Mouse (Mus musculus): Measurements from ENCODE around the gene Pgm5. TPM values are rescaled to one million over a fixed set of nuclear protein-coding genes. Genes with fewer than 3 reads are reported as not detected.
"Not testable (repeated sequence)": the region's sequence is repeated elsewhere in the genome, so short reads cannot be mapped to it uniquely, and the experiment has no call there.

Pgm5 gene
- polyA plus RNA-seq, 1 experiment from 2014 or later = 0.13 TPM

DNA sequence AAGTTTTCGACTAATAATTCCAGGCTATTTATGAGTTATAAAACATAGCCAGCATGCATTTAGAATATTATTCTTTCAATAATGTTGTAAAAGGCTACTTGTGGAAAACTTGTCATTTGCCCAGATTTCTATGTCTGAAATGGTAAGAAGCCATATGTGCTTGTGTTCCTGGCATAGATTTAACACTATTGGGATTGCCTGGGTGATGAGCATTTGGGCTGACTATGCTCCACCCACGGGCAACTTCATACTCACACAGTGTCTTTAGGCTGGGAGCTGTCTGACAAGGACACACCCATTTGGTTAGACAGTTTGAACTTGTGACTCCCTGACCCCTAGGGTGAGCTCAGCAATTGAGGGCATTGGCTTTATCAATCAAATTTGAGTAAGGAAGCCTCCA lies 157.3 kb downstream of the Pgm5 start:
- Histone ChIP-seq H3K27me3 (ENCODE audit: insufficient read depth, poor library complexity, severe bottlenecking) (no peaks in the 10 kb centered on the region), H3K4me3 (no peak overlapping the region)

DNA sequence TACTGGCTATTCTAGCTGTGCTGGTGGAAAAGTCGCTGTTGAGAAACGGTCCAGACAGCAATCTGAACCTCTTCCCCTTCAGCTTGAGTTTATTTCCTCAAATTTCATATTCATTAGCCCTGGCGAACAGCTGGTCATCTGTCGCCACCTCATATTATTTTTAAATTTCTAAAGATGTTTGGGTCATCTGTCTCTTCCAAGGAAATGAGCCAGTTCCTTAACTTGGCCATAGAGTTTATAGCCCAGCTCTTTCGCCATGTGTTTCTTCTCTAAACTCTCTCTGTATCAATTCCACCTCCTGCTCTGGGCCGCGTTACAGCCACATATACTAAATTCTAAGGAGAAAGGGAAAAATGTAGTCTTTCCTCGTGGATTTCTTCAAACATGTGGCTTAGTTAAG lies 158.0 kb downstream of the Pgm5 start:
- no peak for DNase-seq (ENCODE audit: low spot score)
- Histone ChIP-seq H3K27me3 (ENCODE audit: insufficient read depth, poor library complexity, severe bottlenecking) (no peaks in the 10 kb centered on the region), H3K27ac (no peak overlapping the region), H3K4me3 (no peak overlapping the region), H3K36me3 (no peaks in the 10 kb centered on the region), H3K9me3 (no peaks in the 10 kb centered on the region), H3K4me1 (replicated peaks) (no peaks in the 10 kb centered on the region)
- 75% methylated on average over 8 of the region's 8 CpGs for WGBS

More for the DNA sequence above, 157.3 kb downstream of the Pgm5 start:
- no peak overlapping the region for H3K27ac ChIP-seq
- no peaks in the 10 kb centered on the region for H3K36me3 ChIP-seq
- 83% methylated on average over 2 of the region's 2 CpGs for WGBS
- no peaks in the 10 kb centered on the region for H3K4me1 ChIP-seq (replicated peaks)
- H3K9me3 ChIP-seq = no peaks in the 10 kb centered on the region
- DNase-seq (ENCODE audit: low spot score) = no peak

DNA sequence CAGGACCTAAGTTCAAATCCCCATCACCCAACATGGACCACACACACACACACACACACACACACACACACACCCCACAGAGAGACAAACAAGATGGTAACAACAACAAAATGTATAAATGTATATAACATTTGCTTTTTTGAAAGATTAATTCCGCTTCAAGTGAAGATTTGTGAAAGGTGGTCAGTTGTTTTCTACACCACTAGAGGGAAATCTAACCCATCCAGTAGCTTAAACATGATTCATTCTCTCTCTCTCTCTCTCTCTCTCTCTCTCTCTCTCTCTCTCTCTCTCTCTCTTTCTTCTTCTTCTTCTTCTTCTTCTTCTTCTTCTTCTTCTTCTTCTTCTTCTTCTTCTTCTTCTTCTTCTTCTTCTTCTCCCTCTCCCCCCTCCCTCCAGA lies 158.5 kb downstream of the Pgm5 start:
- WGBS = 68% methylated on average over 1 of the region's 1 CpGs
- not testable (repeated sequence) for H3K27ac ChIP-seq; H3K27me3 ChIP-seq (ENCODE audit: insufficient read depth, poor library complexity, severe bottlenecking); H3K36me3 ChIP-seq; H3K9me3 ChIP-seq; H3K4me1 ChIP-seq (replicated peaks); H3K4me3 ChIP-seq; DNase-seq (ENCODE audit: low spot score)

DNA sequence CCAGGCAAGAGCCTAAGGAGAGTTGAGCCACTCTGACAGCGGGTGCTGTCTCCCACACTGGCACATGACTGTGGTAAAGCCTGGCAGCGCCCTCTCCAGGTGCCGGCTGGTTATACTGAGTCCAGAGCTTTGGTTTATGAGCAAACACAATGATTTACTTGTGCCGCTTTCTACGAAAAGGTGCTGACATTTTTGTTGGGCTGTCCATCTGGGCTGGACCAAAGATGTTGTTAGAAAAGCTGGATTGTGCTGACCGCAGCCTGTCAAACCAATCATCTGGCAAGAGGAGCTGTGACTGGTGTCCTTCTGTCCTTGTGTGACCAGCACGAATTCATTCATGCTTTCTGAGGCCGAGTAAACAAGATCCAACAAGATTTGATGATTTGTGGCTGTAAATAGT lies 159.9 kb downstream of the Pgm5 start:
- Histone ChIP-seq H3K36me3 (no peaks in the 10 kb centered on the region), H3K4me1 (replicated peaks) (peaks cover 6% of the 10 kb centered on the region), H3K27me3 (ENCODE audit: insufficient read depth, poor library complexity, severe bottlenecking) (no peaks in the 10 kb centered on the region), H3K27ac (peak overlapping the region; percentile 16; the same call in 1 of the 2 replicates), H3K9me3 (no peaks in the 10 kb centered on the region), H3K4me3 (no peak overlapping the region)
- WGBS = 74% methylated on average over 8 of the region's 8 CpGs
- no peak for DNase-seq (ENCODE audit: low spot score)

DNA sequence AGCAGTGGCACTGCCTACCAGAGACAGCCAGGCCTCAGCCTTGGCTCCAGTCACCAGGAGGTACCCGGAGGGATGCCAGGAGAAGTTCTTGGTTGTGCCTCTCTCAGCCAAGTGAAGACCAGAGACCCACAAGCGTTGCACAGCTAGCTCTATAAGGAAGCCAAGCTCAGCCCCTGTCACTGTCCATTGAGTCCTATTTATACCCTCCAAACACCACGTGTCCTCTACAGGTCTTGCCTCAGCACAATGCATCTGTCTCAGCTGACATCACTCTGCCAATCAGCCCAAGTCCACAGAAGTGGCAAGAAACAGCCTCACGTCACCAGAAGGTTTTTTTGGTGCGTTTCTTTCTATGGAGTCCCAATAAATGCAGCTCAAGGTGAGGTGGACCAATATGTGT lies 161.0 kb downstream of the Pgm5 start:
- 86% methylated on average over 5 of the region's 5 CpGs for WGBS
- Histone ChIP-seq H3K27ac (no peak overlapping the region), H3K4me1 (replicated peaks) (peaks cover 6% of the 10 kb centered on the region), H3K36me3 (no peaks in the 10 kb centered on the region), H3K9me3 (no peaks in the 10 kb centered on the region), H3K27me3 (ENCODE audit: insufficient read depth, poor library complexity, severe bottlenecking) (no peaks in the 10 kb centered on the region), H3K4me3 (no peak overlapping the region)
- DNase-seq (ENCODE audit: low spot score) = no peak

DNA sequence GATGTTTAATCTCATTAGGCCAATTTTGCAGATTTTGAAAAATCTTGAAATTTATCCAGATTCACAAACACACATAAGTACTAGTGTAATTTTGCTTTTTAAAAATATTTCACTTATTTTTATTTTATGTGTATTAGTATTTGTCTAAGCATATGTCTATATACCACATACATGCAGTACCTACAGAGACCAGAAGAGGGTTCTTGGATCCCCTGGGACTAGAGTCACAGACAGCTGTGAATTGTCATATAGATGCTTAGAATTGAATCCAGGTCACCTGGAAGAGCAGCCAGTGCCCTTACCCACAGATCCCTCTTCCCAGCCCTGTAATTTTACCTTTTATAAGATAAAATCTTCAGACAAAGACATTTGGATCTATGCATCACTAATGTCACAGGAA lies 161.7 kb downstream of the Pgm5 start:
- no peak overlapping the region for H3K27ac ChIP-seq
- H3K36me3 ChIP-seq = no peaks in the 10 kb centered on the region
- no peak overlapping the region for H3K4me3 ChIP-seq
- H3K9me3 ChIP-seq = no peaks in the 10 kb centered on the region
- peaks cover 6% of the 10 kb centered on the region for H3K4me1 ChIP-seq (replicated peaks)
- H3K27me3 ChIP-seq (ENCODE audit: insufficient read depth, poor library complexity, severe bottlenecking) = no peaks in the 10 kb centered on the region
- DNase-seq (ENCODE audit: low spot score) = no peak

DNA sequence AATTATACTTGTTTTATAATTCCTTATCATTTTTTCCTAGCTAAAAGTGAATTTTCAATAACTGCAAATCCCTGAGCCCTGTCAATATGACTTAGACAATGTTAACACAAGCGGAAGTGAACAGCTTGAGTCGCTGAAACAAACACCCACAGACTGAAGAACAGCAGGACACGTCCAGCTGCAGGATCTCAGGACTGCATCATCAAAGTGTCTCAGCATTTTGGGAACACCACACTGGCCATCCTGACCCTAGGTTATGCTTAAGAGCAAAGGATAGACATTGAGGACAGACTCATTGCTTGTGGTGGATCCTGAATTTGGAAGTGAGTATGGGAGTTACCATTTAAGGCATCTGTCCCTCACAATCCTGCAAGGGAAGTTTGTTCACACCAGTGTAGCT lies 162.5 kb downstream of the Pgm5 start:
- no peak overlapping the region for H3K27ac ChIP-seq
- H3K4me1 ChIP-seq (replicated peaks) = peaks cover 6% of the 10 kb centered on the region
- no peak overlapping the region for H3K4me3 ChIP-seq
- WGBS = 79% methylated on average over 3 of the region's 3 CpGs
- no peaks in the 10 kb centered on the region for H3K36me3 ChIP-seq
- DNase-seq (ENCODE audit: low spot score) = no peak
- H3K9me3 ChIP-seq = no peaks in the 10 kb centered on the region
- no peaks in the 10 kb centered on the region for H3K27me3 ChIP-seq (ENCODE audit: insufficient read depth, poor library complexity, severe bottlenecking)

DNA sequence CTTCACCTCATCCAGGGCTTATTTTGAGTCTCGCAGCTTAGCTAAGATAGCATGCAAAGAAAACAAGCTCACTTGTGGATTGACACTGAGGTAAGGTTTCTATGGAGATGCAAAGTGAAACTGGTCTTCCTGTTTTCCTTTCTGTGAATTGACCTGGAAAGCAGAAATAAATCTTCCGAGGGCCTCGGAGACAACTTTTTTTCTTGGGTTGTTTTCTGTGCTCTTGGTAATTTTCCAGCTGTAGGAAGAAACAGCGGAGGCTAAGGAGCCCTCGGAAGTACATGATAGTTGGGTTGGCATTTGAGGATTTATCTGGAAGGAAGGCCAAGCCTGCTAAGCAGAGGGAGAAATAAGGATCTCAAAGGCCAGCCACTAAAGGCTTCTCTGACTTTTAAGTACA lies 163.0 kb downstream of the Pgm5 start:
- no peak for DNase-seq (ENCODE audit: low spot score)
- Histone ChIP-seq H3K4me1 (replicated peaks) (peaks cover 6% of the 10 kb centered on the region), H3K4me3 (no peak overlapping the region), H3K27ac (no peak overlapping the region), H3K9me3 (no peaks in the 10 kb centered on the region), H3K36me3 (no peaks in the 10 kb centered on the region), H3K27me3 (ENCODE audit: insufficient read depth, poor library complexity, severe bottlenecking) (no peaks in the 10 kb centered on the region)
- 75% methylated on average over 5 of the region's 5 CpGs for WGBS

DNA sequence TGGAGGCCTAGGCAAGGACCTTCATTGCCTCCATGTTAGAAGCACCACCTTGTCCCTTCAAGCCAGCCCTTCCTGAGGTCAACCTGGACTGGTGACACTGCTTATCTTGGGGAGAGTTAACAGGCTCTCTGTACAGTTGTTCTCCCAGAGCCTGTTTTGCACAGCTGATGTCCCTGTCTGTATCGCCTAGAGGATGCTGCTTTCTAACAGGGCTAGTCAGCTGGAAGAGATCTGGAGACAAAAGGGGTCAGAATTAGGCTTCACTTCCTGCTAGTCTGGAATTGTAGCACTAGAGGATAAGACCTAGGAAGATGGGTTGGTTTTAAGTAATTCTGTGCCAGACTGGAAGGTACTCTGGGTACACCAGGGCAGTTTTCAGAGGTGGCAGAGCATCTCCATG lies 163.7 kb downstream of the Pgm5 start:
- Histone ChIP-seq H3K36me3 (no peaks in the 10 kb centered on the region), H3K27ac (no peak overlapping the region), H3K4me3 (no peak overlapping the region), H3K27me3 (ENCODE audit: insufficient read depth, poor library complexity, severe bottlenecking) (no peaks in the 10 kb centered on the region), H3K9me3 (no peaks in the 10 kb centered on the region), H3K4me1 (replicated peaks) (peaks cover 6% of the 10 kb centered on the region)
- WGBS = 62% methylated on average over 1 of the region's 1 CpGs
- DNase-seq (ENCODE audit: low spot score) = no peak

DNA sequence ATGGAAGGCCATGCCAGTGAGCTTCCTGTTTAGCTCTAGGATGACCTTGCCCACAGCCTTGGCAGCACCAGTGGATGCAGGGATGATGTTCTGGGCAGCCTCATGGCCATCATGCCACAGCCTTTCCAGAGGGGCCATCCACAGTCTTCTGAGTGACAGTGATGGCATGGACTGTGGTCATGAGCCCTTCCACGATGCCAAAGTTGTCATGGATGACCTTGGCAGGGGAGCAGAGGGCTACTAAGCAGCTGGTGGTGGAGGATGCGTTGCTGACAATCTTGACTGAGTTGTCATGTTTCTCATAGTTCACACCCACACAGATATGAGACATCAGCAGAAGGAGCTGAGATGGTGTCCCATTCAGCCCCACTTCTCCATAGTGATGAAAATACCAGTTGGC lies 169.0 kb downstream of the Pgm5 start:
- Histone ChIP-seq H3K4me3 (no peak overlapping the region), H3K4me1 (replicated peaks) (0 out of 2 replicates have a peak, but pooled peaks cover 4% of the 10 kb centered on the region), H3K27ac (no peak overlapping the region), H3K9me3 (no peaks in the 10 kb centered on the region), H3K27me3 (ENCODE audit: insufficient read depth, poor library complexity, severe bottlenecking) (no peaks in the 10 kb centered on the region), H3K36me3 (no peaks in the 10 kb centered on the region)
- WGBS = 90% methylated on average over 2 of the region's 2 CpGs
- DNase-seq (ENCODE audit: low spot score) = no peak

DNA sequence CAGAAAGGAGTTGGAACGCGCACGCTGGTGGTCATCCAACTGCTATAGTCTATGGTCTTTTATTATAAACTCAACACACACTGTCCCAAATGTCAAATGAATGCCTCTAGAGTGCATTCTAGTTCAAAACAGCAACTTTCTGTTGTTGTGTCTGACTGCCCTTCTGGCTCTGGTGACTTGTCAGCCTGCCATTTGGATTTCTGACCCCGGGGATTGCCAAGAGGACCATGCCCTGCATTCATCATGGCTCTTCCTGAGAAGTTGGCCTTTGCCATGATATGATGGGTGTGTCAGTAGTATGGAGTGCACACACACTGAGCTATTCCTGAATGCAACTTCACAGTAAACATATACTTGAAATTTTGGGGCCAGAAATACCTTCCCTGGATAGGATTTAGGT lies 172.1 kb downstream of the Pgm5 start:
- no peak for DNase-seq (ENCODE audit: low spot score)
- Histone ChIP-seq H3K27me3 (ENCODE audit: insufficient read depth, poor library complexity, severe bottlenecking) (no peaks in the 10 kb centered on the region), H3K4me3 (no peak overlapping the region), H3K27ac (no peak overlapping the region), H3K4me1 (replicated peaks) (0 out of 2 replicates have a peak, but pooled peaks cover 4% of the 10 kb centered on the region), H3K36me3 (no peaks in the 10 kb centered on the region), H3K9me3 (no peaks in the 10 kb centered on the region)
- 96% methylated on average over 4 of the region's 4 CpGs for WGBS

DNA sequence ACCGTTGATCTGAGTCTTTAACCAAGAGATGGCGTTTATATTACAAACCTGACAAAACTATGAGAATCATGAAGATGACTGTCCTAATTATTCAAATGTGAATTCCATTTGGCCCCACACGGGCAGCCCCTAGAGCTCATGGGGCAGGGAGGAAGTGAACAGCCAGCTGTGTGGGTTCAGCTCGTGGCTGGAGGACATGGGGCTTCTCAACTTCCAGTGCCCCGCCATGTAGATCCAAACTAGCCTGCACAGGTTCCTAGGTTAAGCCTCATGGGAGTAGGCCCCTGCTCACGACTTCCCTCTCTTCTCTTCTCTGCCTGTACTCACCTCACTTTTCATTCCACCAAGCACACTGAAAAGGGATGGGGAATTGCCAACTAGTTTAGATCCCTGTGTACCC lies 173.3 kb downstream of the Pgm5 start:
- Histone ChIP-seq H3K27me3 (ENCODE audit: insufficient read depth, poor library complexity, severe bottlenecking) (no peaks in the 10 kb centered on the region), H3K36me3 (no peaks in the 10 kb centered on the region), H3K27ac (no peak overlapping the region), H3K4me3 (no peak overlapping the region), H3K9me3 (no peaks in the 10 kb centered on the region), H3K4me1 (replicated peaks) (peaks cover 6% of the 10 kb centered on the region)
- DNase-seq (ENCODE audit: low spot score) = no peak
- WGBS = 80% methylated on average over 6 of the region's 6 CpGs

DNA sequence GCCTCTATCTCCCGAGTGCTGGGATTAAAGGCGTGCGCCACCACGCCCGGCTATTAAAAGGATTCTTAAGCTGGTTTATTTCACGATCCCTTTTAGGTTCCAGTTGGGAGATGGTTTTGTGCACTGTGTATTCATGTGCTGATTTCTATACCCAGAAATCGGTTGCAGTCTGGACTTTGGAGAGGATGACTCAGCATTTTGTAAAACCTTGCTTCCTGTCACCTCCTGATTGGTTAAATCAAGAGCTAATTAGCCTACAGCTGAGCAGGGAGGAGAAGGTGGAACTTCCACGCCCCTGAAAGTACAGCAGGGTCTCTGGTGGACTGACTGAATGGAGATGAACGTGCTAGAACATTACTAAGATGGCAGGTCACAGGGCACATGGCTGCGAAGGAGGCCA lies 175.2 kb downstream of the Pgm5 start:
- no peak for DNase-seq (ENCODE audit: low spot score)

DNA sequence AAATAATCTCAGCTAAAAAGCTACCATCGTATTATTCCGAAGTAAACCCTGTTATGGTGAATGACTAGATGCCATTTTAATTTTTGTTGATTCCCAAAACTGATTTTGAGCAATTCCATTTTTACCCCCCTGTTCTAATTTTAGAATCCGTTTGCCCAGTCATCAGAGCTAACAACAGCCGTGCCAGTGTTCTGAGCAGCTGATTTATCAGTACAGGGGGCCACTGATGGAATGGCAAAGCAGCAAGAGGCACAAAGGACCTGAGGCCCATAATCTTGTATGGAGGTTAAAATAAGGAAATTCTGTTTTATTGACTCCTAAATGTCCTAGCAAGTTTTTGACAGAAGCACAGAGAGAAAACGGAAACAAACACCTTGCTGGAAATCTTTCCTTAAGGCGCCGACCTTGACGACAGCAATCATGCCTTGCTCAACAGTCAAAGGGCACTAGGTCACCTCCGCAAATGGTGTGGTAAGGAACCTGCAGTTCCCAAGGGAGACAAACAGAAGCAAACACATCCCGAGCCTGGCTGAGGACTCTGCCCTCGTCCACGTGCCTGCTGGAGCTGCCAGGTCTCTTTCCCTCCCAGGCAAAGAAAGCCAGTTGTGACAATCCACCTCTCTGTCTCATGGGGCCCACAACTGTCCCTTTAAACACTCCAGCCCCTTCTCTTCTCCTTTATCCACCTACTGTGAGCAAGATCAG lies 178.5 kb downstream of the Pgm5 start:
- Histone ChIP-seq H3K27ac (no peak overlapping the region), H3K4me3 (no peak overlapping the region), H3K9me3 (no peaks in the 10 kb centered on the region), H3K4me1 (replicated peaks) (peaks cover 5% of the 10 kb centered on the region), H3K27me3 (ENCODE audit: insufficient read depth, poor library complexity, severe bottlenecking) (no peaks in the 10 kb centered on the region), H3K36me3 (no peaks in the 10 kb centered on the region)
- 70% methylated on average over 12 of the region's 12 CpGs for WGBS
- DNase-seq (ENCODE audit: low spot score) = no peak

More for the DNA sequence above, 175.2 kb downstream of the Pgm5 start:
- no peaks in the 10 kb centered on the region for H3K9me3 ChIP-seq
- 91% methylated on average over 10 of the region's 10 CpGs for WGBS
- peaks cover 7% of the 10 kb centered on the region for H3K4me1 ChIP-seq (replicated peaks)
- H3K36me3 ChIP-seq = no peaks in the 10 kb centered on the region
- H3K4me3 ChIP-seq = no peak overlapping the region
- no peaks in the 10 kb centered on the region for H3K27me3 ChIP-seq (ENCODE audit: insufficient read depth, poor library complexity, severe bottlenecking)
- H3K27ac ChIP-seq = no peak overlapping the region

Data from hindbrain, embryonic 10.5 days (tissue).